Mouse (Mus musculus) liver, adult 2 months (tissue): ENCODE results near the gene Rhox4f.
"Not testable (repeated sequence)": the region's sequence is repeated elsewhere in the genome, so short reads cannot be mapped to it uniquely, and the experiment has no call there.

ENCODE experiments used
- CTCF ChIP-seq: fragments of 200-500 bp; IDR thresholded peaks from 2 replicates; pipeline ENCODE4 v1.5.1; 2011; ENCODE audit warnings: low read depth, low read length, control low read depth
- POLR2A ChIP-seq: fragments of 200-500 bp; IDR thresholded peaks from 2 replicates; pipeline ENCODE4 v1.6.1; 2011; ENCODE audit warnings: low read length, control low read depth; ENCODE audit not compliant: insufficient read depth; ENCODE audit errors: extremely low read depth

DNA sequence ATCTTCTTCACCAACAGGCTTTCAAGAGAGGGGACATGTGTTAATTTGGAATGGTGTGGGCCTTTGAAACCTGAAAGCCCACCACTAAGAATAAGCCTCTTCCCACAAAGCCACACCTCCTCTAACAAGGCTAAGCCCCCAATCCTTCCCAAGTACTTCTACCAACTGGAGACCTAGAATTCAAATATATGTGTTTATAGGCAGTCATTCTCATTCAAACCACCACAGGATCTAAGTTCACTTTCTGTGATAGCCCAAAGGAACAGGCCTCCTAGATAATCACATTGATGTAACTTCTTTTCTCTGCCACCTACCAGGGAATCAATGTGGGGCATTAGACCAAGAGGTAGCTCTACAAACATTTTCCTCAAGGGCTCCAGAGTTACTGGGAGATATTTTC is 26.8 kb downstream of the Rhox4f start, which contains the start of gene Rhox3f:
- not testable (repeated sequence) for TF ChIP-seq CTCF, POLR2A
